Mouse (Mus musculus): ENCODE results near the gene Cd47.

- TF ChIP-seq CTCF (IDR thresholded peaks at IDR 0.05; ENCODE audit: low read depth) (no peak), EP300 (IDR thresholded peaks at IDR 0.05; ENCODE audit: low read depth) (no peak)
Measured at GRCm38 (mm10) chr16:49868278-49868677, 67.9 kb downstream of the Cd47 start.

Data from liver, postnatal 0 days (tissue).